Mouse (Mus musculus) spleen, postnatal 0 days (tissue): Measurements from ENCODE around the gene Oma1. TPM values are rescaled to one million over a fixed set of nuclear protein-coding genes. Genes with fewer than 3 reads are reported as not detected.

Source experiments
- polyA plus RNA-seq: library from polyadenylated mRNA; unstranded; fragments of >200 nt; fragmentation: Nextera tagmentation; extraction: Ambion mirVana; gene quantifications from 2 replicates; pipeline ENCODE4 v1.2.1, GENCODE M21; 2015

Oma1 gene
- 9.1 and 11.8 TPM in 2 replicates for polyA plus RNA-seq

GRCm38 (mm10) chr4:103313587-103314525 lies at the start of gene Oma1:
TSS of gene Oma1 (plus strand) at chr4:103313812.

GRCm38 (mm10) chr4:103290763-103291162 lies 22.8 kb upstream of the Oma1 start, which contains the start of gene 4921539E11Rik:
TSS of gene 4921539E11Rik (minus strand) at chr4:103290863.

Other genes starting within 250 kb of the Oma1 start
- gene Mier1, start 199.4 kb upstream of the Oma1 start, polyA plus RNA-seq = 63.2 and 63.6 TPM in 2 replicates
- gene Wdr78, start 199.3 kb upstream of the Oma1 start, polyA plus RNA-seq = 0.38 and 0.46 TPM in 2 replicates
- 4.7 and 4.9 TPM in 2 replicates for gene Slc35d1, start 98.6 kb upstream of the Oma1 start, polyA plus RNA-seq
- not detected in 2 replicates for gene 4921539E11Rik, start 22.9 kb upstream of the Oma1 start, polyA plus RNA-seq